Mouse (Mus musculus) left cerebral cortex, adult 18-20 months (tissue): ENCODE results near the gene Vegfa. TPM values are rescaled to one million over a fixed set of nuclear protein-coding genes. Genes with fewer than 3 reads are reported as not detected.

Source experiments
- total RNA-seq, 2 experiments: library from RNA; stranded (reverse); gene quantifications; 2 replicates each; pipeline ENCODE4 v1.2.3; 2021

Vegfa gene
- total RNA-seq, 2 experiments from 2014 or later, result 61.1 to 88.1 TPM

Other genes starting within 250 kb of the Vegfa start
- gene Mrps18a, start 78.6 kb upstream of the Vegfa start, total RNA-seq, result 10 to 100 TPM; 85.6 to 86.3 TPM
- 10 to 100 TPM; 17.9 to 21.9 TPM for gene Rsph9, start 111.8 kb upstream of the Vegfa start, total RNA-seq
- gene Mad2l1bp, start 121.2 kb upstream of the Vegfa start, total RNA-seq, result 10 to 100 TPM; 13.5 to 14.3 TPM
- 100 to 1,000 TPM; 102 to 116 TPM for gene Gtpbp2, start 128.7 kb upstream of the Vegfa start, total RNA-seq
- gene Polh, start 170.3 kb upstream of the Vegfa start, total RNA-seq, result 1 to 10 TPM; 6.1 to 6.3 TPM
- gene Xpo5, start 170.4 kb upstream of the Vegfa start, total RNA-seq, result 10 to 100 TPM; 38.6 to 41.9 TPM
- 10 to 100 TPM; 37.3 to 42.1 TPM for gene Polr1c, start 215.7 kb upstream of the Vegfa start, total RNA-seq
- 10 to 100 TPM; 76.0 to 87.1 TPM for gene Yipf3, start 215.7 kb upstream of the Vegfa start, total RNA-seq
- 10 to 100 TPM; 60.1 to 63.7 TPM for gene Lrrc73, start 221.2 kb upstream of the Vegfa start, total RNA-seq